Mouse (Mus musculus): Measurements from ENCODE around the gene Gramd4.

DNA sequence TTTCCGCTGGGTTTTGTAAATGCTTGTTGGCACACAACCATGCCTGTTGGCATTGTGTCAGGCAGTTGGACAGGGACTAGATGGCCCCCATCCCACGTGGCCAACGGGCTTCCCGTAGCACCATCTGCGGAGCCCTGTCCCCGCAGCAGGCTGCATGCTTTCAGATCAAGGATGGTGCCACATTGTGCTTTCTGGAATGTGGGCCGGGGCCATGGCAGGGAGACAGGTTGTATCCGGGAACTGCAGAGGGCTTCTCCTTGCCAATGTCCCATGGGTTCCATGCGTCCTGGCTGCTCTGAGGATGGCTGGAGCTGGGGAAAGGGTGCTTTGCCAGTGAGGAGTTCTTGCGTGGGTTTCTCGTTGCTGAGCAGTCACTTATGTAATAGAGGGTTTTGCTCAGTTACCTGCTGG, 25.1 kb downstream of the Gramd4 start:
- no peak for TF ChIP-seq GATA1 (IDR thresholded peaks at IDR 0.05; ENCODE audit: low read length)
- no peak for TF ChIP-seq TAL1 (IDR thresholded peaks at IDR 0.05; ENCODE audit: low read length)
